Mouse (Mus musculus): ENCODE data around the gene Ccz1.

DNA sequence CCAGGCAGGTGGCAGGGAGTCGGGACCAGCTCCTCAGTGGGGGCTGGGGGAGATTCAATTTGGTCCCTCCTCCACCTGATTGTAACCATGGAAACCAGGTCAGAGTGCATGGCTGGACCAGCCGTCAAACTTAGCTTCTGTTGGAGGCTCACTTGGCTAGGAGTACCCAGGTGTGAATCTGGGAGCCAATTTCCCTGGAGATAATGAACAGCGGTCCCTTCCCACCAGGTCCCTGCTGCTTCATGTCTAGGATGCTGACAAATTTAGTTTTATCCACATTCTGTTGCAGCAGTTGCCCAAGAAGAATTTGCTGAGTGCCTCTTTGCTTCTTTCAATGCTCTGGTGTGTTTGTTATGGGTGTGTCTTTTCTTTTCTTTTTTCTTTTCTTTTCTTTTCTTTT is 38.8 kb upstream of the Ccz1 start:
- TF ChIP-seq CTCF (IDR thresholded peaks at IDR 0.05; ENCODE audit: control insufficient read depth, insufficient read depth, insufficient replicate concordance, low read depth, low read length) (no peak), POLR2A (IDR thresholded peaks at IDR 0.05; ENCODE audit: control insufficient read depth, low read depth, low read length) (no peak)
